ENCODE assay signal across 11 mouse cellular contexts in genomic region chr4:129993944-129994695, GRCm38 (mm10). TPM values are rescaled to one million over a fixed set of nuclear protein-coding genes. Genes with fewer than 3 reads are reported as not detected.
DNase-seq lines count a peak whose midpoint lies in the region; ATAC-seq lines count a peak whose summit lies in the region.
"Had no signal": no experiment of that assay in that cellular context is flagged by ENCODE, and none has a peak within 500 bp of the region (broad histone marks: within the 10 kb centered on the region; RNA-seq: fewer than 3 reads in every experiment).

No protein-coding gene starts in this region.

- peaks cover 17% of the 10 kb centered on the region for H3K36me3 ChIP-seq in hindbrain, embryonic 14.5 days (replicated peaks; ENCODE audit: control insufficient read depth, insufficient read depth)
- peaks cover 18% of the 10 kb centered on the region for H3K36me3 ChIP-seq in hindbrain, embryonic 10.5 days
- H3K36me3 ChIP-seq: stomach, embryonic 15.5 days had no signal

- H3K4me1 ChIP-seq in hindbrain, embryonic 14.5 days (replicated peaks; ENCODE audit: control insufficient read depth, insufficient read depth, low read length), result peaks cover 9% of the 10 kb centered on the region
- H3K4me1 ChIP-seq in hindbrain, embryonic 10.5 days (replicated peaks), result peaks cover 48% of the 10 kb centered on the region

- H3K9ac ChIP-seq in hindbrain, embryonic 14.5 days, result no peak overlapping the region
- H3K9ac ChIP-seq: liver, embryonic 14.5 days; stomach, embryonic 15.5 days had no signal

- 64% methylated on average over 16 of the region's 16 CpGs for WGBS in hindbrain, embryonic 14.5 days
- WGBS in hindbrain, embryonic 10.5 days, result 92% methylated on average over 16 of the region's 16 CpGs

- H3K4me3 ChIP-seq in hindbrain, embryonic 14.5 days (replicated peaks; ENCODE audit: low read length), result no peak overlapping the region
- H3K4me3 ChIP-seq in hindbrain, embryonic 10.5 days, result no peak overlapping the region
- H3K4me3 ChIP-seq: myocyte; stomach, embryonic 15.5 days had no signal

- H3K27me3 ChIP-seq in hindbrain, embryonic 14.5 days (ENCODE audit: control insufficient read depth, insufficient read depth, low read length), result no peaks in the 10 kb centered on the region
- peaks cover 58% of the 10 kb centered on the region for H3K27me3 ChIP-seq in hindbrain, embryonic 10.5 days (ENCODE audit: insufficient read depth, poor library complexity, severe bottlenecking)
- H3K27me3 ChIP-seq: stomach, embryonic 15.5 days had no signal

- DNase-seq in hindbrain, embryonic 14.5 days (ENCODE audit: low spot score), result peak; percentile 50
- no peak for DNase-seq in hindbrain, embryonic 10.5 days (ENCODE audit: low spot score)
- peak; percentile 61 for DNase-seq in right cerebral cortex, adult 18-20 months
- no peak for DNase-seq in right cerebral cortex, postnatal 36 days (ENCODE audit: low spot score in 2 of 2)
- DNase-seq in kidney, postnatal 10 days, result peak; percentile 62
- DNase-seq in gastrocnemius, adult 8-10 months (ENCODE audit: low spot score in 2 of 2), result no peak
- no peak for DNase-seq in embryo, embryonic 11 days
- no peak for DNase-seq in frontal cortex, postnatal 25 days (ENCODE audit: low spot score in 2 of 2)

- no peak overlapping the region for H3K4me2 ChIP-seq in hindbrain, embryonic 14.5 days (replicated peaks)
- H3K4me2 ChIP-seq: stomach, embryonic 15.5 days had no signal

- no peak for ATAC-seq in hindbrain, embryonic 14.5 days (ENCODE audit: low FRiP score)

- no peaks in the 10 kb centered on the region for H3K9me3 ChIP-seq in hindbrain, embryonic 14.5 days (ENCODE audit: control insufficient read depth, low read length)
- no peaks in the 10 kb centered on the region for H3K9me3 ChIP-seq in hindbrain, embryonic 10.5 days
- H3K9me3 ChIP-seq: stomach, embryonic 15.5 days had no signal

- peak overlapping the region; percentile 28; the same call in 1 of the 2 replicates for H3K27ac ChIP-seq in hindbrain, embryonic 14.5 days
- H3K27ac ChIP-seq in hindbrain, embryonic 10.5 days, result no peak overlapping the region
- H3K27ac ChIP-seq: liver, embryonic 14.5 days; stomach, embryonic 15.5 days had no signal

RNA-seq across cellular contexts. Expression of gene Adgrb2, which starts 9.4 kb away (rescaled TPM):
- polyA plus RNA-seq in hindbrain, embryonic 14.5 days (2014; fragmentation: Nextera tagmentation; extraction: Ambion mirVana), result 16.9 and 19.0 TPM in 2 replicates
- polyA plus RNA-seq in hindbrain, embryonic 10.5 days (2016; fragmentation: Nextera tagmentation; extraction: Ambion mirVana), result 2.0 and 3.1 TPM in 2 replicates
- 1 to 10 TPM in 2 of 4 experiments, under 1 TPM in 2; 0.29 to 2.3 (median 1.1) TPM for total RNA-seq in gastrocnemius, adult 8-10 months (2022)

RNA-seq across cellular contexts. Expression of gene Col16a1, which starts 53.5 kb away (rescaled TPM):
- polyA plus RNA-seq in hindbrain, embryonic 14.5 days (2014; fragmentation: Nextera tagmentation; extraction: Ambion mirVana), result 10.1 and 11.1 TPM in 2 replicates
- 7.2 and 8.7 TPM in 2 replicates for polyA plus RNA-seq in hindbrain, embryonic 10.5 days (2016; fragmentation: Nextera tagmentation; extraction: Ambion mirVana)
- 1 to 10 TPM; 1.6 to 4.1 (median 2.3) TPM for total RNA-seq in gastrocnemius, adult 8-10 months (2022)

Comparison
In these comparisons a context has a peak if more than half of its experiments do, and no peak if none do; other contexts are left out.
1. DNase-seq: peak in hindbrain, embryonic 14.5 days (single experiment), right cerebral cortex, adult 18-20 months (single experiment) and kidney, postnatal 10 days (single experiment); none in hindbrain, embryonic 10.5 days (single experiment), right cerebral cortex, postnatal 36 days (0 of 2), gastrocnemius, adult 8-10 months (0 of 2), embryo, embryonic 11 days (single experiment) and frontal cortex, postnatal 25 days (0 of 2).